Mouse (Mus musculus): ENCODE results near the gene Rasl11a.
"Not testable (repeated sequence)": the region's sequence is repeated elsewhere in the genome, so short reads cannot be mapped to it uniquely, and the experiment has no call there.

Rasl11a gene

GRCm38 (mm10) chr5:146841996-146842395 lies 2.9 kb upstream of the Rasl11a start:
- no peak for DNase-seq (ENCODE audit: low spot score in 2 of 2)

- no peak for DNase-seq (ENCODE audit: low spot score in 2 of 2)
These were observed 450 bp upstream of the Rasl11a start for GRCm38 (mm10) chr5:146844301-146844941.

DNA sequence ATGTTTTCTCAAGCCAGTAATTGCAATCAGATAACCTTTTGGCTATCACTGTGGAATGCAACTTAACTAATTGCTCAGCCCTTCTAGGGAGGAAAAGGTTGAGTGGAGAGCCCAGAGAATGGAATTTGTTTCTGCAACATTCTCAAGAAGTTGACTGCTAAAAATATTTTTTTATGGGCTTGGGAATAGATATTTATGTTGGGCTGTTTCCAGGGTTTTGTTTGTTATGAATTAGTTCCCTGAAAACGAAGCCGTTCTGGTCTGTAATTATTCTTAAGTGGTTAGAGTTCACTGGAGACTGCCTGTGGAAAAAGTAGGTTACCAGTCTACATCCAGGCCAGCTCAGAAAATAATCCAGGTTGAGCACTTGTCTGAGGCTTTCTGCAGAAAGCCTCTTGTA lies 1.6 kb downstream of the Rasl11a start:
- DNase-seq (ENCODE audit: low spot score in 2 of 2) = no peak

DNA sequence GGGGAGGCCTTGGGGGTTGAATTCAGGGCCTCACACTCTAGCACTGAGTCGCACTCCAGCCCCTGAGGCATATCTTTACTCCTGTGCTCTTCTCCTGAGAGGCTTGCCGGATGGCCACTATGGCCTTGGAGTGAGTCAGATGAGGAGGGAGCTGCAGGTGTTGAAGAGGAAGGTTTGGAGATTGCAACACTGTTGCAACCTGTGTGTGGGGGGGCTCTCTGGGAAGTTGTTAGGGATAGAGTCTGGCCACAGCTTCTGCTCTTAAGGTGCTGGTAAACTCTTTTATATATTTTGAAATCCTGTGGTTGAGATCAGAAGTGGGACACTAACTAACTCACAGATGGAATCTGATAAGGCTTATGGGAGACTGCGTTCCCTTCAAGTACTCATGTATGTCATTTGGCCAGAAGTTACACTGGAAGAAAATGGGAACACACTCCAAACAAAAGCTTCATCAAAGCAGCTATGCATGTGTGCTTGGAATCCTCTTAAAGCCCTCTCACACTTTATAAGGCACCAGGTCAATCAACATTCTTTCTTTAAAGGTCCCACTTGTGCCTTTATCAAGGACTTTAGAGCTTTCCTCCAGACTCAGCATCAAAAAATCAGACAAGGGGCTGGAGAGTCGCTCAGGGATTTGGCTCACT lies 4.2 kb downstream of the Rasl11a start:
- DNase-seq (ENCODE audit: low spot score in 2 of 2) = no peak

GRCm38 (mm10) chr5:146856106-146856505 lies 11.2 kb downstream of the Rasl11a start:
- no peak for DNase-seq (ENCODE audit: low spot score in 2 of 2)

- DNase-seq (ENCODE audit: low spot score in 2 of 2) = no peak
These were observed 12.7 kb downstream of the Rasl11a start for GRCm38 (mm10) chr5:146857620-146858019.

- no peak for DNase-seq (ENCODE audit: low spot score in 2 of 2)
These were observed 13.9 kb downstream of the Rasl11a start for GRCm38 (mm10) chr5:146858772-146859171.

DNA sequence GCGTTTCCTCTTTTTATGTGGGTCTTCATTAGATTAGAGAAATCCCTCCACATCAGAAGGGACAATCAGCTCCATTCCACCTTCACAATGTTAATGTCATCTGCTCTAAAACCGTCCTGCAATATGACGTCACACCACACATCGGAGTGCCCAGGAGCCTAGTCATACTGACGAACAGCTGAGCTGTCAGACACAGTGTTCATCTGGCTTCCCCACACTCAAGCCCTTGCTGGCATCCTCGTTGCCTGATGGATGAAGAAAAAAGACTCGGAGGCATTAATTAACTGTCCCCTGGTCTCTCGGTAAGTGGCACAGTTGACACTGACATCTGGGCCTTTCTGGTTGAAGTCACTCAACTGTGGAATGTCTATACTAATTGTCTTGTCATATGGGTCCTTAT lies 14.4 kb downstream of the Rasl11a start:
- DNase-seq (ENCODE audit: low spot score in 2 of 2) = no peak

- no peak for DNase-seq (ENCODE audit: low spot score in 2 of 2)
These were observed 15.5 kb downstream of the Rasl11a start for GRCm38 (mm10) chr5:146860222-146860998.

DNA sequence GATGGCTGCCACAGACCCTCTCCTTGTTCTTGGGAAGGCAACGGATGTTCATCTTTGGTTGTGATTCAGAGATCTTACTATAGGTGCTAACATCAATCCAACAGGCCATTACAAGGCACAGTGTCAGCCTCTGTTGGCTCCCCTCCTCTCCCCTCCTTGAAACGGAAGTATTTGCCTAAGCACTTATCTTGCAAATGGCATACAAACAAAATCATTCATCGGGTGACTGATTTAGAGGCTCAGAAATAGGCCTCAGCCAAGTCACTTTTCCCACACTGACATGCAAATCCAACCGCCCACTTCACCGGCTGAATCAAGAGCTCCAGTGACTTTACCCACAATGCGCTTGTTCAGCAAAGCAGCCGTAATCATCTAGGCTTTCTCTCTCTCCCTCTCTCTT lies 16.7 kb downstream of the Rasl11a start:
- no peak for DNase-seq (ENCODE audit: low spot score in 2 of 2)

DNA sequence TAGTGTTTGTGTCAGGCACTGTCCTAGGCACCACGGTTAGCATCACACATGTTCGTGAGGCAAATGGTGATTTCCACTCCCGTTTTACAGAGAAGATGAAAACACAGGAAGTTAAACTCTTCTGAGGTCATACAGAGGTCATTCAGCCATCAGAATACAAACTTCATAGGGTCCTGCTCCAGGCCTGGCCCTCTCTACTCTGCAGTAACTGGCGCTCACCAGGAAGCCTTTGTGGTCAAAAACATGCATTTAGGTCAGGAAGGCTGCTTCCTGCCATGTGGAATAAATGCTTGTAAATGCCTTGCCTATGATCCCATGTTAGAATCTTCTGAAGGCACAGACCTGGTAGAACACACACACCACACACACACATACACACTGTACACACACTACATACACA lies 20.6 kb downstream of the Rasl11a start:
- no peak for DNase-seq (ENCODE audit: low spot score in 2 of 2)

DNA sequence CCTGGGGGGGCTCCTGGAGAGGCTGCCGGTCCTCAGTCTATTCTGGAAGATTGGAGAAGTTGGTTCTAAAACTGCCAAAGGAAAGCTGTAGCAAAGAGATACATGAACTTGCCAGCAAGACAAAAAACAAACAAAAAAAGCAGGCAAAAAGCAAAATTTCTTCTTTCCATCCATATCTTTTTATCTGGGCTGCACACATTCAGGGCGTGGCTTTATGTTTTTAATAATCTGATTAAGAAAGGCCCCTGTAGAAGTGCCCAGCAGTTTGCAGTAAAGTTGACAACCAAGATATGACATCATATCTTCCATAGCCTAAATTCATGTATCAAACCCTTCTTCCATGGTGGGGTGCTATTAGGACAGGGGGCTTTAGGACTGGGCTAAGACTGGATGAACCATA lies 21.4 kb downstream of the Rasl11a start:
- no peak for DNase-seq (ENCODE audit: low spot score in 2 of 2)

DNA sequence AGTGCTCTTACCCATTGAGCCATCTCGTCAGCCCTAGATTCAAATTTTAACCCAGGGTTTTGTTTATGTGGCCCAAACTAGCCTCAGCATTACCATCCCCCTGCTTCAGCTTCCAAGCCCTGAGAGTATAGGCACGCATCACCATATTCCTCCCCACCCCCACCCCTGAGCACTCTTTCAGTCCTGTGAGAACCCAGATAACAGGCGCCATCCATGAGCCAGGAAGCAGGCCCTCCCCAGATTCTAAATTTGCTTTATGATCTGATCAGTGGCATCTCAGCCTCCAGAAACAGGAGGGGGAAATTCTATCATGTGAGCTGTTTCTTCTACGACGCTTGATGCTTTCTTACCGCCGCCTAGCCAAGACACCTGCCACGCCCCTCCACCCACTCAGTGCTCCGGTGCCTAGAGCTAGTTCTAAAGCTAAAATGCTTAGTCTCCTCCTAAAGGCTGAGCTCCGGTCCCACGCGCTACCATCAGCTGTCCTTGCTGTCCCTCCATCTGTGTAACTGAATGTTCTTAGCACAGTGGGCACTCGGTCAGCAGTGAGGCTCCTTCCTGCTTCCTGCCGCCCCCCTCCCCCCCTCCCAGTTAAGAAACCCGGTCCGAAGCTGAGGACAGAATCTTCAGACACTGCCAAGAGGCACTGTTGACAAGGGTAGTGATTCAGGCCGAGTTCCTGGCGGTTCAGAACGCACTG lies 22.5 kb downstream of the Rasl11a start:
- DNase-seq (ENCODE audit: low spot score in 2 of 2) = peak in 1 of 2 experiments; percentile 35

- no peak for DNase-seq (ENCODE audit: low spot score in 2 of 2)
These were observed 23.1 kb downstream of the Rasl11a start for GRCm38 (mm10) chr5:146867946-146868314.

DNA sequence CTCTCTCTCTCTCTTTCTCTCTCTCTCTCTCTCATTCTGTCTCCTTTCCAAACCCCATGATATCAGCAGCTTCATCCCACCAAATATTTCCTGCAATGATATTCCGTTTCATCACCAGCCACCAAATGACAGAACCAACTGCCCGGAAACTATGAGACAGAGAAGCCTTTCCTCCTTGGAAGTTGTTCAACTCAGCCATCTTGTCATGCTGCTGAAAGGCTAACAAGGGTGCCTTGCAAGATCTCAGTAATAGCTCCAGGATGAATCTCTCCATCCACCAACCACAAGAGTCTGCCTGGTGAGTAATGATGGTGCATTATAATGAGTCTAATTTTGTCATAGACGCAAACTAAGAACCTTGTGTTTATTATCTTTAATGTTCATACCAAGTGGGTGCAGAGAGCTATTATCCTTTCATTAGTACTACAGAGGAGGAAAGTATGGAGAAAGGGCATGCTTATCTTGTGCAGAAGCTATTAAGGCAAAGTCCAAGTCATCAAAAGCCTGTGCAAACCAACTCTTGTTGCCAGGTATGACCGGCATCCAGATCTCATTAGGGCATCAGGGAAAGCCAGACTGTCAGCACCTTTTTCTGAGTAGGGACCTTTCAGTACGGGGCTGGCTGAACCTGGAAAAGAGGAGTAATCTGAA lies 28.2 kb downstream of the Rasl11a start:
- no peak for DNase-seq (ENCODE audit: low spot score in 2 of 2)

DNA sequence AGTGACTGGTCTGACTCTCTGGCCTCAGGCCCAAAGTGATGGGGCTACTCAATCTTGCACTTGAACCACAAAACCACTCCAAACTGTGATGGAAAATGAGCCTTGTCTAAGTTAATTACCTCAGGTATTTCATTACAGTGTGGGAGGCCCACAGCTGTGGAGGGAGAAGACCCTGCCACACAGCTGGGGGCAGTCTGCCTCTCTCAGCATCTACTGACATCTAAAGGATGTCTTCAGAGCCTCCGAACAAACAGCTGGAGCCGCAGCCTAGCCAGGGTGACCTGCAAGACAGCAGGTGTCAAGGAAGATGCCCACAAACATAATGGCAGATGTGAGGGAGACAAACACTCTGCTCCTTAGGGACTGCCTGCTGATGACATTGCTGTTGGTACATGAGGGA lies 31.2 kb downstream of the Rasl11a start:
- DNase-seq (ENCODE audit: low spot score in 2 of 2) = no peak

DNA sequence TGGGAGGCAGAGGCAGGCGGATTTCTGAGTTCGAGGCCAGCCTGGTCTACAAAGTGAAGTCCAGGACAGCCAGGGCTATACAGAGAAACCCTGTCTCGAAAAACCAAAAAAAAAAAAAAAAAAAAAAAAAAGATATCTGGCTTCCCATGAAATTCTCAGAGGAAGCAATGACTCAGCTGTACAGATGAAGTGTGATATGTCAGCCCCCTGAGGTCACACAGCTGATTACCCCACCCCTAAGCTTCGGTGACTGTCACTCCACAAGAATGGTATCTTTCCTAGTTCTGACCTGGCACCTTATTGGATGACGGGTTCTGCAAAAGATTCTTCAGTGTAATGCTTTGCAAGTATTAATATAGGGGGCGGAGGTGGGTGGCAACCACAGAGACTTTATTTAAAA lies 33.0 kb downstream of the Rasl11a start:
- not testable (repeated sequence) for DNase-seq (ENCODE audit: low spot score in 2 of 2)

DNA sequence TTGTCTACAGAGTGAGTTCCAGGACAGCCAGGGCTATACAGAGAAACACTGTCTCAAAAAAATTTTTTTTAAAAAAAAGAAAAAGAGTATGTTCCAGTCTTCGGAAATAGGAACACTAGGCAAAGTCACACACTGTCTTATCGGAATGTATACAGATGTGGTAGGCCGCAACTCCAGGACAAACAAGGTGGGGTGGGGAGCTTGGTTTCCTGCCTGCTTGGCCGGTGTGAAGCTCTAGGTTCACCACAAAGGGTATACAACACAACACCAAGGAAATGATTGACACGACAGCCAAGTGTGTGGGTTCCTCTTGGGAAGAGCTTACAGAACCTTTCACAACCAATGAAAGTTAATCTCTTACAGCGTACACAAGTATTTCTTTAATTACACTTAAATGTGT lies 37.4 kb downstream of the Rasl11a start:
- DNase-seq (ENCODE audit: low spot score in 2 of 2) = no peak

DNA sequence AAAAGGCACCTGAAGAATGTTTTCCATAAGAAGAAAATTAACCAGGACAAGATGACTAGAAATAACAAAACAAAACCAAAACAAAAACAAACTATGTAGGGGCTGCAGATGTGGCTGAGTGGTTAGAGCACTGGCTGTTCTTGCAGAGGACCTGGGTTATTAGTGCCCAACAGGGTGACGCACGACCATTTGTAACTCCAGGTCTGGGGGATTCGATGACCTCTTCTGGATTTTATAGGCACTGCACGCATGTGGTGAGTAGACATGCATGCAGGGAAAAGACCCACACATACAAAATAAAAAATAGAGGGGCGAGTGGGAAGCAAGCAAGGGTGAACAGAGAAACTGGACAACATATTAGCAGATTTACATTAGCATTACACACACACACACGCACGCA lies 38.2 kb downstream of the Rasl11a start:
- no peak for DNase-seq (ENCODE audit: low spot score in 2 of 2)

- DNase-seq (ENCODE audit: low spot score in 2 of 2) = no peak
These were observed 38.8 kb downstream of the Rasl11a start for GRCm38 (mm10) chr5:146883486-146884272.

- DNase-seq (ENCODE audit: low spot score in 2 of 2) = peak in 1 of 2 experiments; percentile 34
These were observed 46.3 kb downstream of the Rasl11a start for GRCm38 (mm10) chr5:146891127-146891526.

All from cerebellum, postnatal 4 days (tissue).